Mouse (Mus musculus) forebrain, embryonic 12.5 days (tissue): ENCODE results near the gene Spata32. TPM values are rescaled to one million over a fixed set of nuclear protein-coding genes. Genes with fewer than 3 reads are reported as not detected.
A peak's percentile ranks its signal among the peaks of the same experiment; 100 is the strongest.
"Not testable (repeated sequence)": the region's sequence is repeated elsewhere in the genome, so short reads cannot be mapped to it uniquely, and the experiment has no call there.

Experiments used
- ATAC-seq: fragments of 200-750 bp; cut with Nextera tagmentation; 2 replicates; pipeline ENCODE4 v1.8.0; 2017; ENCODE audit warnings: moderate TSS enrichment; ENCODE audit not compliant: low FRiP score
- H3K27ac ChIP-seq: fragments of 300-500 bp; sonication (generic); 2 replicates; pipeline ENCODE4 v1.5.1; 2016; ENCODE audit warnings: mild to moderate bottlenecking
- H3K27me3 ChIP-seq: fragments of 300-500 bp; sonication (generic); 2 replicates; pipeline ENCODE4 v1.6.1; 2016; ENCODE audit warnings: mild to moderate bottlenecking
- H3K36me3 ChIP-seq: fragments of 300-500 bp; sonication (generic); replicated peaks from 2 replicates; pipeline ENCODE4 v1.6.1; 2016; ENCODE audit warnings: mild to moderate bottlenecking
- H3K4me1 ChIP-seq: fragments of 300-500 bp; sonication (generic); 2 replicates; pipeline ENCODE4 v1.6.1; 2016
- H3K4me2 ChIP-seq: fragments of 300-500 bp; sonication (generic); 2 replicates; pipeline ENCODE4 v1.6.1; 2016; ENCODE audit warnings: mild to moderate bottlenecking, moderate library complexity
- H3K4me3 ChIP-seq: fragments of 300-500 bp; sonication (generic); replicated peaks from 2 replicates; pipeline ENCODE4 v1.5.1; 2016; ENCODE audit warnings: mild to moderate bottlenecking
- H3K9ac ChIP-seq: fragments of 300-500 bp; sonication (generic); 2 replicates; pipeline ENCODE4 v1.6.1; 2016; ENCODE audit warnings: mild to moderate bottlenecking
- H3K9me3 ChIP-seq: fragments of 300-500 bp; sonication (generic); 2 replicates; pipeline ENCODE4 v1.6.1; 2016
- WGBS: fragments of 180-500 bp; shearing (Covaris S2); methylation state at CpG from one replicate; pipeline ENCODE4 v1.1.7; 2016; 5-methylcytosine and 5-hydroxymethylcytosine counted together
- polyA plus RNA-seq: library from polyadenylated mRNA; unstranded; fragments of >200 nt; fragmentation: Nextera tagmentation; extraction: Ambion mirVana; gene quantifications from 2 replicates; pipeline ENCODE4 v1.2.1, GENCODE M21; 2016

Gene Spata32
- polyA plus RNA-seq, 1 experiment from 2014 or later: not detected

DNA sequence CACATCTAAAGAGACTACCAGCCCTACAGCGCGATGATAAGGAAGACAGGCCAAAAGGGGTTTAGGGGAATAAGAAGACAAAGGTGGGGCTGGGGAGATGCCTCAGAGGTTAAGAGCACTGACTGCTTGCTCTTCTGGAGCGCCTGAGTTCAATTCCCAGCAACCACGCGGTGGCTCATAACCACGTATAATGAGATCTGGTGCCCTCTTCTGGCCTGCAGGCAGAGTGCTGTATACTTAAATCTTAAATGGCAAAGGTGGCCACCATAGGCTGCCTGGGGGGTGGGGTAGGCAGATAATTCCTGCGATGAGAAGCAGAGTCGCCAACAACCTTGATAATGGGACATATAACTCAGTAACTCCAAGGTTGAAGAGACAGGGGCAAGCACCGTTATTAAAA, 19.5 kb upstream of the Spata32 start:
- peaks cover 8% of the 10 kb centered on the region; the same call in 1 of the 2 replicates for H3K4me1 ChIP-seq
- peaks cover 48% of the 10 kb centered on the region for H3K36me3 ChIP-seq
- H3K4me3 ChIP-seq: no peak overlapping the region
- H3K9ac ChIP-seq: no peak overlapping the region
- no peaks in the 10 kb centered on the region for H3K9me3 ChIP-seq
- ATAC-seq: no peak
- H3K4me2 ChIP-seq: no peak overlapping the region
- WGBS: 68% methylated on average over 9 of the region's 9 CpGs
- no peak overlapping the region for H3K27ac ChIP-seq
- no peaks in the 10 kb centered on the region for H3K27me3 ChIP-seq

GRCm38 (mm10) chr11:103236903-103237302, 18.7 kb upstream of the Spata32 start:
- Histone ChIP-seq H3K36me3 (peaks cover 48% of the 10 kb centered on the region), H3K9ac (no peak overlapping the region), H3K27me3 (no peaks in the 10 kb centered on the region), H3K4me1 (peaks cover 4% of the 10 kb centered on the region; the same call in 1 of the 2 replicates), H3K9me3 (no peaks in the 10 kb centered on the region), H3K4me2 (no peak overlapping the region), H3K27ac (no peak overlapping the region), H3K4me3 (no peak overlapping the region)
- ATAC-seq: no peak
- 91% methylated on average over 10 of the region's 10 CpGs for WGBS

- H3K4me1 ChIP-seq: no peaks in the 10 kb centered on the region
Measured at GRCm38 (mm10) chr11:103236431-103236830, 18.2 kb upstream of the Spata32 start.

DNA sequence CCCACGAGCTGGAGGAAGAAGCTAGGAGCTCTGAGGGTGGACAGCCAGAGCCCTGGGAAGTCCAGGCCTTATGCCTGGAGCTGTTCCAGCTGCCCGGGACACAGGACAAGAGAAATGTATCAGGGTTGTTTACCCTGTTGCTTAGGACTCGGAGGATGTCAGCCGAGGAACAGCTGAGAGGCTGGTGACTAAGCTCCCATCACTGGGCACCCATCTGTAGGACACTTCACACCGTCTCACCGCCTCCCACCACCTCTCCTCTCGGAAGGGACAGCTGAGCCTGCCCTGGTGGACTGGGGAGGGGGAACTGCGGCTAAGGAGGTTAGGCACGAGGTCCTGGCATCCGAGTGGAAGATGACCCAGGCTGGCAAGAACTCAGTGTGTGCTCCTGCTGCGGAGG, 17.5 kb upstream of the Spata32 start:
- Histone ChIP-seq H3K36me3 (peaks cover 54% of the 10 kb centered on the region), H3K4me1 (no peaks in the 10 kb centered on the region), H3K27me3 (no peaks in the 10 kb centered on the region), H3K9me3 (no peaks in the 10 kb centered on the region), H3K4me2 (no peak overlapping the region), H3K9ac (no peak overlapping the region), H3K27ac (0 out of 2 replicates have a peak overlapping the region, but pooled peaks have one; percentile 19), H3K4me3 (no peak overlapping the region)
- WGBS: 82% methylated on average over 11 of the region's 11 CpGs
- no peak for ATAC-seq

More at GRCm38 (mm10) chr11:103236431-103236830, 18.2 kb upstream of the Spata32 start:
- H3K9me3 ChIP-seq: no peaks in the 10 kb centered on the region
- peaks cover 49% of the 10 kb centered on the region for H3K36me3 ChIP-seq
- no peak overlapping the region for H3K9ac ChIP-seq
- 82% methylated on average over 6 of the region's 6 CpGs for WGBS
- ATAC-seq: no peak
- no peak overlapping the region for H3K4me2 ChIP-seq
- no peak overlapping the region for H3K4me3 ChIP-seq
- H3K27me3 ChIP-seq: no peaks in the 10 kb centered on the region
- no peak overlapping the region for H3K27ac ChIP-seq

GRCm38 (mm10) chr11:103234447-103234846, 16.2 kb upstream of the Spata32 start:
- Histone ChIP-seq H3K27ac (no peak overlapping the region), H3K27me3 (no peaks in the 10 kb centered on the region), H3K9ac (no peak overlapping the region), H3K9me3 (0 out of 2 replicates have a peak, but pooled peaks cover 1% of the 10 kb centered on the region), H3K4me3 (no peak overlapping the region), H3K4me1 (no peaks in the 10 kb centered on the region), H3K36me3 (peaks cover 57% of the 10 kb centered on the region), H3K4me2 (no peak overlapping the region)
- WGBS: 85% methylated on average over 1 of the region's 1 CpGs
- no peak for ATAC-seq

- H3K4me3 ChIP-seq: no peak overlapping the region
- 32% methylated on average over 7 of the region's 7 CpGs for WGBS
- no peak for ATAC-seq
- H3K9ac ChIP-seq: no peak overlapping the region
- no peak overlapping the region for H3K4me2 ChIP-seq
- H3K9me3 ChIP-seq: 0 out of 2 replicates have a peak, but pooled peaks cover 3% of the 10 kb centered on the region
- no peaks in the 10 kb centered on the region for H3K4me1 ChIP-seq
- H3K27me3 ChIP-seq: no peaks in the 10 kb centered on the region
- H3K36me3 ChIP-seq: peaks cover 54% of the 10 kb centered on the region
- no peak overlapping the region for H3K27ac ChIP-seq
Measured at GRCm38 (mm10) chr11:103232966-103233365, 14.7 kb upstream of the Spata32 start.

DNA sequence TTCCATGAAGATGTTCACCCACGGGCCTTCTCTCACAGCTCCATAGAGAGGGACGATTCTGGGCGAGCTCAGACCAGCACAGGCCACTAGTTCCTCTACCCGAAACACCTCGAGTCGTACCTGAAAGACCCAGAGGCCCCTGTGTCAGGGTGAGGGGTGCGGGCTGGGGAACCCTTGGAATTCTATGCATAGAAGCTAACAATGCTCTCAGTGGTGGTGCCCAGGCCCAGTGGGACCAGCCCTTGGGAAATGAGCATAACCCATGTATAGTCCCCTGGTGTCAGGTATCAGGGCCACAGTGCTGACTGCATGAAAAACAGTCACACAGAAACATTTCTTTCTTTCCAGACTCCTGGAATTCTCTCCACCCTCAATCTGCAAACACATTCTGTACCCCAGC, 13.1 kb upstream of the Spata32 start:
- Histone ChIP-seq H3K27me3 (no peaks in the 10 kb centered on the region), H3K27ac (no peak overlapping the region), H3K4me2 (no peak overlapping the region), H3K4me1 (no peaks in the 10 kb centered on the region), H3K36me3 (peaks cover 54% of the 10 kb centered on the region), H3K9ac (no peak overlapping the region), H3K9me3 (0 out of 2 replicates have a peak, but pooled peaks cover 3% of the 10 kb centered on the region), H3K4me3 (no peak overlapping the region)
- 92% methylated on average over 7 of the region's 7 CpGs for WGBS
- no peak for ATAC-seq

GRCm38 (mm10) chr11:103230626-103231025, 12.4 kb upstream of the Spata32 start:
- H3K27ac ChIP-seq: no peak overlapping the region
- no peak overlapping the region for H3K4me3 ChIP-seq
- H3K9me3 ChIP-seq: 0 out of 2 replicates have a peak, but pooled peaks cover 3% of the 10 kb centered on the region
- ATAC-seq: no peak
- WGBS: 88% methylated on average over 19 of the region's 19 CpGs
- no peaks in the 10 kb centered on the region for H3K27me3 ChIP-seq
- no peaks in the 10 kb centered on the region for H3K4me1 ChIP-seq
- H3K36me3 ChIP-seq: peaks cover 55% of the 10 kb centered on the region
- no peak overlapping the region for H3K4me2 ChIP-seq
- H3K9ac ChIP-seq: no peak overlapping the region

DNA sequence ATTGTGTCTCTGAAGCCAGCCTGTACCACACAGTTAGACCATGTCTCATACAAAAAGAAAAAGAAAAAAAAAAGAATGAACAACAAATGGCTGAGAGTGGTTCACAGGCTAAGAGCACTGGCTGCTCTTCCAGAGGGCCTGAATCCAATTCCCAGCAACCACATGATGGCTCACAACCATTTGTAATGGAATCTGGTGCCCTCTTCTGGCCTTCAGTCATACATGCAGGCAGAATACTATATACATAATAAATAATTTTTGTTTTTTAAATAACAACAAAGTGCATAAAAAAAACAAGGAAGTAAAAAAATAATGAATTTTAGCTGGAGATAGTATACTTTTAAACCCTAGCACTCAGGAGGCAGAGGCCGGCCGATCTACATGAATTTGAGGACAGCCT, 11.4 kb upstream of the Spata32 start:
- no peak overlapping the region for H3K4me3 ChIP-seq
- 99% methylated on average over 2 of the region's 2 CpGs for WGBS
- ATAC-seq: no peak
- H3K4me1 ChIP-seq: no peaks in the 10 kb centered on the region
- no peak overlapping the region for H3K4me2 ChIP-seq
- H3K27me3 ChIP-seq: no peaks in the 10 kb centered on the region
- no peak overlapping the region for H3K9ac ChIP-seq
- peaks cover 63% of the 10 kb centered on the region for H3K36me3 ChIP-seq
- H3K27ac ChIP-seq: no peak overlapping the region
- 0 out of 2 replicates have a peak, but pooled peaks cover 3% of the 10 kb centered on the region for H3K9me3 ChIP-seq

GRCm38 (mm10) chr11:103223951-103224456, 5.8 kb upstream of the Spata32 start:
- no peak for ATAC-seq
- H3K9ac ChIP-seq: no peak overlapping the region
- WGBS: 71% methylated on average over 18 of the region's 18 CpGs
- H3K4me1 ChIP-seq: no peaks in the 10 kb centered on the region
- no peak overlapping the region for H3K4me2 ChIP-seq
- peaks cover 77% of the 10 kb centered on the region for H3K36me3 ChIP-seq
- H3K27me3 ChIP-seq: peaks cover 7% of the 10 kb centered on the region; the same call in 1 of the 2 replicates
- H3K4me3 ChIP-seq: no peak overlapping the region
- H3K9me3 ChIP-seq: no peaks in the 10 kb centered on the region
- H3K27ac ChIP-seq: no peak overlapping the region

GRCm38 (mm10) chr11:103223444-103223843, 5.2 kb upstream of the Spata32 start:
- H3K4me1 ChIP-seq: peaks cover 2% of the 10 kb centered on the region
- no peak overlapping the region for H3K4me3 ChIP-seq
- H3K27ac ChIP-seq: no peak overlapping the region
- H3K9me3 ChIP-seq: no peaks in the 10 kb centered on the region
- no peak for ATAC-seq
- H3K36me3 ChIP-seq: peaks cover 73% of the 10 kb centered on the region
- peaks cover 10% of the 10 kb centered on the region; the same call in 1 of the 2 replicates for H3K27me3 ChIP-seq
- H3K9ac ChIP-seq: no peak overlapping the region
- no peak overlapping the region for H3K4me2 ChIP-seq
- WGBS: 94% methylated on average over 10 of the region's 10 CpGs

DNA sequence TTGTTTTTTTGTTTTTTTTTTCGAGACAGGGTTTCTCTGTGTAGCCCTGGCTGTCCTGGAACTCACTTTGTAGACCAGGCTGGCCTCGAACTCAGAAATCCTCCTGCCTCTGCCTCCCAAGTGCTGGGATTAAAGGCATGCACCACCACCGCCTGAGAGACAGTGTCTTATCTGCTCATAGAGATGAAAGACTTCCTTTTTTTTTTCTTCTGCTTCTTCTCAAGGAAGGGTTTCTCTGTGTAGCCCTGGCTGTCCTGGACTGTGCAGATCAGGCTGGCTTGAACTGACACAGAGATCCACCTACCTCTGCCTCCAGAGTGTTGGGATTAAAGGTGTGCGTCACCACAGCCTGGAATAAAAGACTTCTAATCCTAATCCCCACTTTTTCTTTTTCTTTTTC, 4.5 kb upstream of the Spata32 start:
- not testable (repeated sequence) for H3K27me3 ChIP-seq, H3K4me2 ChIP-seq, H3K9ac ChIP-seq, ATAC-seq, H3K9me3 ChIP-seq, H3K4me1 ChIP-seq, H3K4me3 ChIP-seq, H3K27ac ChIP-seq
- 89% methylated on average over 4 of the region's 4 CpGs for WGBS
- H3K36me3 ChIP-seq: peaks cover 69% of the 10 kb centered on the region

GRCm38 (mm10) chr11:103221437-103221836, 3.2 kb upstream of the Spata32 start:
- Histone ChIP-seq H3K4me2 (no peak overlapping the region), H3K9me3 (no peaks in the 10 kb centered on the region), H3K4me1 (peaks cover 11% of the 10 kb centered on the region), H3K27me3 (peaks cover 17% of the 10 kb centered on the region), H3K36me3 (peaks cover 56% of the 10 kb centered on the region), H3K4me3 (no peak overlapping the region), H3K9ac (no peak overlapping the region), H3K27ac (no peak overlapping the region)
- ATAC-seq: no peak
- 89% methylated on average over 6 of the region's 6 CpGs for WGBS
